Mouse (Mus musculus): ENCODE measurements at regions not wholly inside any gene's neighbourhood (a gene's known extent, or its start where the extent isn't known, plus 50 kb on each side); places are given as distances from the start of the nearest gene placed in this dataset.

DNA sequence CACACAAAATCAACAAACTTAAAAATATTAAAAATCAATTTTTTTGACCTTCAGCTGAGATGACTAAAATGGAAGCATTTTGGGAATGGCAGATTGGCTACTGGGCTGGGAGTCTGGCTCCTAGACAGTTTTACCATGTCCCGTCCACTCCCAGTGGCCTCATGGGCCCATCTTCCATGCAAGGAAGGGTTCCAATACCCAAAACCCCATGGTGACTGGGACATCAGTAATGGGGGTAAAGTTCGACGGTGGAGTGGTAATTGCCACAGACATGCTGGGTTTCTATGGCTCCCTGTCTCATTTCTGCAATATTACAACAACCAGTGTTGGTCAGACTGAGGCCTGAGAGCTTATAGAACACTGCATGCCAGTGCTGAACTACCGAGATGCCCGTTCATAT is 82.2 kb downstream of the Il20rb start:
- no peak overlapping the region for H3K4me3 ChIP-seq (ENCODE audit: low read depth, low read length)
- no peaks in the 10 kb centered on the region for H3K27me3 ChIP-seq (ENCODE audit: insufficient read depth, low read length)
- H3K4me2 ChIP-seq = no peak overlapping the region
- no peak overlapping the region for H3K27ac ChIP-seq (ENCODE audit: low read depth)
- WGBS = 91% methylated on average over 5 of the region's 5 CpGs
- TF ChIP-seq CTCF (IDR thresholded peaks at IDR 0.05; ENCODE audit: low read depth) = no peak
- no peaks in the 10 kb centered on the region for H3K4me1 ChIP-seq (ENCODE audit: insufficient read depth)
- ATAC-seq (ENCODE audit: insufficient read depth) = no peak
- no peak for DNase-seq
- no peak overlapping the region for H3K9ac ChIP-seq
- H3K36me3 ChIP-seq (ENCODE audit: insufficient read depth) = no peaks in the 10 kb centered on the region
- no peaks in the 10 kb centered on the region for H3K9me3 ChIP-seq (ENCODE audit: low read depth, low read length)

DNA sequence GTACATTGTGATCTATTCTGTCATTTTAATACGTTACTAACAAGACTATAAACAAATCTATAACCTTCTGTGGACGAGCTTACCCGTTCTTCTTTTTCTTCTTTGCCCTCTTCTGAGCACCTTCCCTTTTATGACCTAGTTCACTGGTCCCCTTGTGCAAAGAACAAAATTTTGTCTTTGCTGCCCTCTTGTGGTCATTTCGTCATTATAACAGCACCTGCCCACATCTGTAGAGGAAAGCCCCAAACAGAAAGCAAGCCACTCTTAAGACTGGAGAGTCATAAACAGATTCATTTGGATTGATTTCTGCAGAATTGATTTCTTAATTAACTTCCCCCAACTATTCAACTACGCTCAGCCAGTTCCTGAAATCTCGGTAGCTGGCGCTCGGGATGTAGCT is 86.2 kb downstream of the Il20rb start:
- whole genome bisulfite sequencing = 16% methylated on average over 8 of the region's 8 CpGs
- peak; percentile 93 for DNase-seq
- H3K27me3 ChIP-seq (ENCODE audit: insufficient read depth, low read length) = no peaks in the 10 kb centered on the region

DNA sequence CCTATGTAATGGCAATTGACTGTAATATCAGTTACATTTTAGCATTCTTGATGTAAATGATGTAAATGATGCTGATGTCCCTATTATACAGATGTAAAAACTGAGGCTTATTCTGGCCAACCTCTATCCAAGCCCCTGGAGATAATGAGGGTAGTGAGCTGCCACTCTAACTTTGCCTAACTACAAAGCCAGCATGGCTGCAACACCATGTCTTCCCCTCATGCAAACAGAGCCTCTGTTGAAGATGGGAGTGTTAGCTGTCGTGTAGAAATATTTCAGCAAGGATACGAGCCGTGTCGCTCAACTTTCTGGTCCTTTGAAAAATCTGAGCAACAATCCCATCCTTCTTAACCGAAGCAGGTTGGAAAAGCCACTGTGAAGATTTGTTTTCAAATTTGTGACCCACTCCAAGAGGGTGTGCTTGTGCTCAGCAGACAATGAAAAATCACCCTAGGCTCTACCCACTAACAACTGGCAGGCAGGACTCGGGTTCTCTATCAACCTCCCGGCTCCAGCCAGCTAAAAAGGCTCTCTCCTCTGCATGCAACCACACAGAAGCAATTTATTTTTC is 90.2 kb downstream of the Il20rb start:
- Histone ChIP-seq H3K27me3 (ENCODE audit: insufficient read depth, low read length) (no peaks in the 10 kb centered on the region), H3K9me3 (ENCODE audit: low read depth, low read length) (no peaks in the 10 kb centered on the region), H3K4me1 (ENCODE audit: insufficient read depth) (no peaks in the 10 kb centered on the region), H3K4me3 (ENCODE audit: low read depth, low read length) (no peak overlapping the region), H3K27ac (ENCODE audit: low read depth) (no peak overlapping the region), H3K4me2 (no peak overlapping the region), H3K36me3 (ENCODE audit: insufficient read depth) (no peaks in the 10 kb centered on the region), H3K9ac (no peak overlapping the region)
- WGBS = 85% methylated on average over 7 of the region's 7 CpGs
- no peak for ATAC-seq (ENCODE audit: insufficient read depth)
- no peak for TF ChIP-seq CTCF (IDR thresholded peaks at IDR 0.05; ENCODE audit: low read depth)
- DNase-seq = no peak

More for the DNA sequence above, 86.2 kb downstream of the Il20rb start:
- peak; percentile 70 for TF ChIP-seq CTCF (IDR thresholded peaks at IDR 0.05; ENCODE audit: low read depth)
- no peak overlapping the region for H3K4me2 ChIP-seq
- H3K4me1 ChIP-seq (ENCODE audit: insufficient read depth) = no peaks in the 10 kb centered on the region
- no peak overlapping the region for H3K4me3 ChIP-seq (ENCODE audit: low read depth, low read length)
- H3K36me3 ChIP-seq (ENCODE audit: insufficient read depth) = no peaks in the 10 kb centered on the region
- no peak overlapping the region for H3K9ac ChIP-seq
- H3K27ac ChIP-seq (ENCODE audit: low read depth) = no peak overlapping the region
- ATAC-seq (ENCODE audit: insufficient read depth) = peak; percentile 67; the same call in 1 of the 2 replicates
- no peaks in the 10 kb centered on the region for H3K9me3 ChIP-seq (ENCODE audit: low read depth, low read length)

GRCm38 (mm10) chr9:100395711-100396110 is 90.9 kb downstream of the Il20rb start:
- H3K27me3 ChIP-seq (ENCODE audit: insufficient read depth, low read length) = no peaks in the 10 kb centered on the region
- no peaks in the 10 kb centered on the region for H3K9me3 ChIP-seq (ENCODE audit: low read depth, low read length)
- 6% methylated on average over 5 of the region's 5 CpGs for WGBS
- ATAC-seq (ENCODE audit: insufficient read depth) (peak; percentile 56; the same call in 1 of the 2 replicates), DNase-seq (peak; percentile 93)
- H3K4me3 ChIP-seq (ENCODE audit: low read depth, low read length) = no peak overlapping the region
- no peak overlapping the region for H3K4me2 ChIP-seq
- no peaks in the 10 kb centered on the region for H3K4me1 ChIP-seq (ENCODE audit: insufficient read depth)
- no peaks in the 10 kb centered on the region for H3K36me3 ChIP-seq (ENCODE audit: insufficient read depth)
- no peak overlapping the region for H3K27ac ChIP-seq (ENCODE audit: low read depth)
- TF ChIP-seq CTCF (IDR thresholded peaks at IDR 0.05; ENCODE audit: low read depth) = peak; percentile 98
- H3K9ac ChIP-seq = no peak overlapping the region

- 37% methylated on average over 1 of the region's 1 CpGs for WGBS
- Histone ChIP-seq H3K4me2 (no peak overlapping the region), H3K27ac (ENCODE audit: low read depth) (no peak overlapping the region), H3K36me3 (ENCODE audit: insufficient read depth) (no peaks in the 10 kb centered on the region), H3K4me3 (ENCODE audit: low read depth, low read length) (no peak overlapping the region), H3K4me1 (ENCODE audit: insufficient read depth) (no peaks in the 10 kb centered on the region), H3K9me3 (ENCODE audit: low read depth, low read length) (no peaks in the 10 kb centered on the region), H3K9ac (no peak overlapping the region), H3K27me3 (ENCODE audit: insufficient read depth, low read length) (no peaks in the 10 kb centered on the region)
- ATAC-seq (ENCODE audit: insufficient read depth) (no peak), DNase-seq (no peak)
- no peak for TF ChIP-seq CTCF (IDR thresholded peaks at IDR 0.05; ENCODE audit: low read depth)
Measured at GRCm38 (mm10) chr9:100394632-100395031, 92.0 kb downstream of the Il20rb start.

GRCm38 (mm10) chr9:100394166-100394565 is 92.4 kb downstream of the Il20rb start:
- Histone ChIP-seq H3K9ac (no peak overlapping the region), H3K4me2 (no peak overlapping the region), H3K9me3 (ENCODE audit: low read depth, low read length) (no peaks in the 10 kb centered on the region), H3K4me3 (ENCODE audit: low read depth, low read length) (no peak overlapping the region), H3K27me3 (ENCODE audit: insufficient read depth, low read length) (no peaks in the 10 kb centered on the region), H3K36me3 (ENCODE audit: insufficient read depth) (no peaks in the 10 kb centered on the region), H3K4me1 (ENCODE audit: insufficient read depth) (no peaks in the 10 kb centered on the region), H3K27ac (ENCODE audit: low read depth) (no peak overlapping the region)
- WGBS = 46% methylated on average over 5 of the region's 5 CpGs
- DNase-seq (peak; percentile 19), ATAC-seq (ENCODE audit: insufficient read depth) (no peak)
- no peak for TF ChIP-seq CTCF (IDR thresholded peaks at IDR 0.05; ENCODE audit: low read depth)

DNA sequence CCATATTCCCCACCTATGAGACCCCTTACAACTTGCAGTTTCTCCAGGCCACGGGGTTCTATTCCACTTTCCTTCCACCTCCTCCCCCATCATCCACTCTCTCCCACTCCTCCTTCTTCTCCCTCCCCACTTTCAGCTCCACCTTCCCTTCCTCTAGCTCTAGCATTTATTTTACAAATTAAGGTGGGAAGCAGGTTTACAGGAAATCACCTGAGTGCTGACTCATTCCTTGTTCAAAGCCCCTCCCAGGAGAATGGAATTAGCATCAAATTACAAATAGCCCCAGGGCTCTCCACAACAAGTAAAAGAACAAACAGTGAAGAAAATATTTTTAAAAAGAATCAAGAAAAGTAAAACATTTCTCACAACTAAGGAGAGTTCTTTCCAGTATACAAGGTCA is 94.3 kb downstream of the Il20rb start:
- Histone ChIP-seq H3K4me3 (ENCODE audit: low read depth, low read length) (no peak overlapping the region), H3K9me3 (ENCODE audit: low read depth, low read length) (no peaks in the 10 kb centered on the region), H3K27ac (ENCODE audit: low read depth) (no peak overlapping the region), H3K27me3 (ENCODE audit: insufficient read depth, low read length) (no peaks in the 10 kb centered on the region), H3K4me1 (ENCODE audit: insufficient read depth) (no peaks in the 10 kb centered on the region), H3K9ac (no peak overlapping the region), H3K36me3 (ENCODE audit: insufficient read depth) (no peaks in the 10 kb centered on the region), H3K4me2 (no peak overlapping the region)
- DNase-seq = no peak
- TF ChIP-seq CTCF (IDR thresholded peaks at IDR 0.05; ENCODE audit: low read depth) = no peak
- WGBS = 61% methylated on average over 1 of the region's 1 CpGs
- ATAC-seq (ENCODE audit: insufficient read depth) = no peak

Data from lung, embryonic 14.5 days (tissue).